Mouse (Mus musculus) spleen, adult 2 months (tissue): Measurements from ENCODE around the gene Clec4e. TPM values are rescaled to one million over a fixed set of nuclear protein-coding genes. Genes with fewer than 3 reads are reported as not detected.
A peak's percentile ranks its signal among the peaks of the same experiment; 100 is the strongest.
"Not testable (repeated sequence)": the region's sequence is repeated elsewhere in the genome, so short reads cannot be mapped to it uniquely, and the experiment has no call there.

Experiments
- DNase-seq, 2 experiments: peaks; one replicate each; pipeline versions ENCODE4 v3.0.0 to v3.0.0-alpha.2; 2012 to 2021; ENCODE audit warnings: low spot score in 2 of 2, low read depth in 1 of 2
- H3K27ac ChIP-seq: fragments of 200-500 bp; 2 replicates; pipeline ENCODE4 v1.5.1; 2012; ENCODE audit warnings: low read length, inconsistent platforms; ENCODE audit not compliant: insufficient read depth
- H3K27me3 ChIP-seq: fragments of 200-500 bp; 2 replicates; pipeline ENCODE4 v1.6.1; 2012; ENCODE audit warnings: mild to moderate bottlenecking, moderate library complexity, low read length, inconsistent platforms; ENCODE audit not compliant: control insufficient read depth, insufficient read depth
- H3K36me3 ChIP-seq: fragments of 200-500 bp; 2 replicates; pipeline ENCODE4 v1.6.1; 2012; ENCODE audit warnings: mild to moderate bottlenecking, low read length, inconsistent platforms; ENCODE audit not compliant: control insufficient read depth, insufficient read depth
- H3K4me1 ChIP-seq: fragments of 200-500 bp; 2 replicates; pipeline ENCODE4 v1.6.1; 2011; ENCODE audit warnings: inconsistent platforms; ENCODE audit not compliant: control insufficient read depth, insufficient read depth, insufficient read length
- H3K4me3 ChIP-seq: fragments of 200-500 bp; 2 replicates; pipeline ENCODE4 v1.5.1; 2011; ENCODE audit warnings: mild to moderate bottlenecking, inconsistent platforms; ENCODE audit not compliant: insufficient read depth, insufficient read length; ENCODE audit errors: extremely low read depth
- CTCF ChIP-seq: fragments of 200-500 bp; IDR thresholded peaks from 2 replicates; pipeline ENCODE4 v1.5.1; 2011; ENCODE audit warnings: mild to moderate bottlenecking, inconsistent platforms; ENCODE audit not compliant: insufficient read depth, insufficient read length, insufficient replicate concordance; ENCODE audit errors: extremely low read depth
- POLR2A ChIP-seq: fragments of 200-500 bp; IDR thresholded peaks from 2 replicates; pipeline ENCODE4 v1.6.1; 2011; ENCODE audit warnings: low read depth, low read length, inconsistent platforms
- WGBS: fragments of 180-500 bp; shearing (Covaris S2); methylation state at CpG from one replicate; pipeline ENCODE4 v1.1.7; 2018; 5-methylcytosine and 5-hydroxymethylcytosine counted together
- polyA plus RNA-seq: library from polyadenylated mRNA; depleted of rRNA; stranded (reverse); fragments of >200 nt; gene quantifications from 2 replicates; pipeline ENCODE4 v1.2.3, GENCODE M21; 2012; rRNA removed

Gene Clec4e
- polyA plus RNA-seq: 0.23 and 0.33 TPM in 2 replicates

DNA sequence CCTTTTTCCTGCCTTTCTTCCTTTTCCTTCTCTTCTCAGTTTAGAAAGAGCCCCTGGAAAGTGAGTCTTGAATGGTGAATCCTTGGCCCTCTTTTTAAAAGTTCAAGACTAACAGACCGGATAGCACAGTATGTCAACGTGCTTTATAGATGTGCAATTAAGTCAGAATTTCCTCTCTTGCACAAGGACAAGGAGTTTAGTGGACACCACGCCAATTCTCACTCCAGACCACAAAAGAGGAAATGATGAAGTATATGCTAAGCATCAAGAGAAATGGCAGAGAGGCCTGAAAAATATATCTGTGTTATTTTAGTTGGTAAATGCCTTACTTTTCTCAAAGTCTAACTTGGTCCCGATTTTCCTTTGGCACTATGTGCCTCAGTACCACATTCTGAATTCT lies at the start of gene Clec4e:
TSS of gene Clec4e (minus strand) at position 118 of the 400 bp plus-strand sequence.
- no peaks in the 10 kb centered on the region for H3K36me3 ChIP-seq
- no peak for TF ChIP-seq POLR2A
- no peak for TF ChIP-seq CTCF
- no peaks in the 10 kb centered on the region for H3K27me3 ChIP-seq
- H3K27ac ChIP-seq: no peak within 1 kb of the TSS
- WGBS: 41% methylated on average over 4 of the region's 4 CpGs
- H3K4me1 ChIP-seq: no peaks in the 10 kb centered on the region
- DNase-seq: no peak
- H3K4me3 ChIP-seq: no peak within 1 kb of the TSS

DNA sequence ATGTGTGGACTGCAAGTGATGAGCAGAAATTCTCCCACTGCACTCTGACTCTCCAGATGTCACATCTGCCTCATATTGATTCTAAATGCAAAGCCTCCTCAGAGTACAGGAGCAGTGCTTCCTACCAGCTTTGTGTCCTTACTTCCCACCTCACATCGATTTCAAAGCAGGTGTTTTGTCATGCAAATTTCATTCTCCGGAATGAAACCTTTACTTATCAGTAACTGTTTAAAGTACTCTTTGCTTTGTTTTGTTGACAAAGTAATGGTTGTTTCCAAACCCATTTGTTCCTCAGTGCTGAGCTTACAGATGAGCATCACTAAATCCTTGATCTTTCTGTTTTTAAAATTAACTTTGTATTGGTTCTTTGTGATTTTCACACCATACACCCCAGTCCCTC lies 42.8 kb upstream of the Clec4e start:
- Histone ChIP-seq H3K4me1 (no peaks in the 10 kb centered on the region), H3K4me3 (no peak overlapping the region), H3K27me3 (no peaks in the 10 kb centered on the region), H3K36me3 (no peaks in the 10 kb centered on the region), H3K27ac (no peak overlapping the region)
- 72% methylated on average over 2 of the region's 2 CpGs for WGBS
- no peak for TF ChIP-seq CTCF
- no peak for TF ChIP-seq POLR2A
- DNase-seq: no peak

DNA sequence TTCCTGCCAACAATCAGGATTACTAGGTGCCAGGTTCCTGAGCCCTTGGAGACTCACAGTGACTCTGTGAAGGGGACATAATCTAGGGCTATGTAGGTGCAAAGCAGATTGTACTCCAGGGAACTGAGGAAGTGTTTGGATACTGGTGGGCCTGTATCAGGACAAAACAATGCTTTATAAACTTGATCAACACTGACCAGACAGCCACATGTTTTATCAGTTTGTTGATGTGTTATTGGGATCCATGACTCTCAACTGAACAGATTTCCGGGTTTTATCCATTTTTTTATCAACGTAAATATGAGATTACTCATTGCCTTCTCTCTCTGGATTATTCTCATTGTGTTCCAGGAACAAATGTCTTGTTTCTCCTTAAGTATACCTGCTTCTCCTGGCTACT lies 18.4 kb upstream of the Clec4e start, which contains the start of gene Vmn2r19:
TSS of gene Vmn2r19 (plus strand) at position 301 of the 400 bp plus-strand sequence.
- Histone ChIP-seq H3K4me3 (no peak within 1 kb of the TSS), H3K4me1 (no peaks in the 10 kb centered on the region), H3K36me3 (no peaks in the 10 kb centered on the region), H3K27me3 (no peaks in the 10 kb centered on the region), H3K27ac (no peak within 1 kb of the TSS)
- TF ChIP-seq POLR2A: no peak
- TF ChIP-seq CTCF: no peak
- WGBS: 90% methylated on average over 2 of the region's 2 CpGs
- DNase-seq: no peak

DNA sequence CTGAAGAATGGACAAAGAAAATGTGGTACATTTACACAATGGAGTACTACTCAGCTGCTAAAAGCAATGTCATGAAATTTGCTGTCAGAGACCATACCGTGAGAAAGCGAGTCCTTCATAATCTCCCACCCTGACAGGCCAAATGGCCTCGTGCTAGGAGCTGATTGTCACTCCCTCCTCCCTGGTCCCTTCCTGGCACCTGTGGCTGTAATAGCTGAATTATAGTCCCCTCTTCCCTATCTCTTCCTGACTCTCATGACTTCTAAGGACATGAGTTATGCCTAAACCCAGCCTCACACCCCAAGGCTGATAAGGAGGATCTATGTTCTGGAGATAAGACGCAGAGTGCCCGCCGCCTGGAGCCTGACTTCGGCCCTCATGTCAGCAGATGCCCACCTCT lies 16.6 kb upstream of the Clec4e start:
- not testable (repeated sequence) for DNase-seq, H3K27me3 ChIP-seq, H3K36me3 ChIP-seq, H3K4me3 ChIP-seq, H3K4me1 ChIP-seq, H3K27ac ChIP-seq
- WGBS: 84% methylated on average over 7 of the region's 7 CpGs

DNA sequence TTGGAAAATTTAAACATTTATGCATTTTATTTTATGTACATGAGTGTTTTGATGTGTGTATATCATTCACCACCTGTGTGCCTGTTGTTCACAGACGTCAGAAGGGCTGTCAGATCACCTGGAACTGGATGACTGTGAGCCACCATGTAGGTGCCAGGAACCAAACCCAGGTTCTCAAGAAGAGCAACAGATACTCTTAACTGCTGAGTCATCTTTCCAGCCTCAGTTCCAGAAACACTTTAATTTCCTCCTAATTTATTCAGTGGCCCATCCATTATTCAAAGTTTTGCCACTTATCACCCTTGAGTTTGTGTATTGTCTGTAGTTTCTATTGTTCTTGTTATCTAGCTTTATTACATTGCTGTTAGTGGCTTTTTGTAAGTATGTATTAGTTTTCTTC lies 7.0 kb upstream of the Clec4e start:
- H3K27me3 ChIP-seq: no peaks in the 10 kb centered on the region
- no peaks in the 10 kb centered on the region for H3K4me1 ChIP-seq
- no peak overlapping the region for H3K27ac ChIP-seq
- H3K36me3 ChIP-seq: no peaks in the 10 kb centered on the region
- TF ChIP-seq CTCF (no peak), POLR2A (no peak)
- DNase-seq: no peak
- H3K4me3 ChIP-seq: no peak overlapping the region
- 62% methylated on average over 1 of the region's 1 CpGs for WGBS

DNA sequence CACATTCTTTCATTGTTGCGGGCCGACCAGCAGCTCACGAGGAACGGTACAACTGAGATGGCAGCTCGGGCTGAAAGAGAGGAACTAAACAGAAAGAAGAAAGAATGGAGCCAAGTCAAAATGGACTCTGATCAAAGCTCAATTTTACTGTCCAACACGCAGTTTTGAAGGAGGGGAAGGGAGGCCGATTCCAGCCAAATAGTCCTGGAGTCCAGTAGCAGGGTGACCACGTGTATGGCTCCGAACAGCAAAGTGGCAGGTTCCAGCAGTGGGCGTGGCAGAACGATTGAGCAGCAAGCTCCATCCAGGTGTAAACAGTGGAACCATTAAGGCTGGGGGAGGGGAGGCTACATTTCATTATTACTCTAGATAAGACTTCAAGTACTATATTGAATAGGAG lies 3.8 kb upstream of the Clec4e start:
- H3K27ac ChIP-seq, H3K4me1 ChIP-seq, H3K4me3 ChIP-seq, DNase-seq, H3K36me3 ChIP-seq, H3K27me3 ChIP-seq: not testable (repeated sequence)
- 92% methylated on average over 11 of the region's 11 CpGs for WGBS

DNA sequence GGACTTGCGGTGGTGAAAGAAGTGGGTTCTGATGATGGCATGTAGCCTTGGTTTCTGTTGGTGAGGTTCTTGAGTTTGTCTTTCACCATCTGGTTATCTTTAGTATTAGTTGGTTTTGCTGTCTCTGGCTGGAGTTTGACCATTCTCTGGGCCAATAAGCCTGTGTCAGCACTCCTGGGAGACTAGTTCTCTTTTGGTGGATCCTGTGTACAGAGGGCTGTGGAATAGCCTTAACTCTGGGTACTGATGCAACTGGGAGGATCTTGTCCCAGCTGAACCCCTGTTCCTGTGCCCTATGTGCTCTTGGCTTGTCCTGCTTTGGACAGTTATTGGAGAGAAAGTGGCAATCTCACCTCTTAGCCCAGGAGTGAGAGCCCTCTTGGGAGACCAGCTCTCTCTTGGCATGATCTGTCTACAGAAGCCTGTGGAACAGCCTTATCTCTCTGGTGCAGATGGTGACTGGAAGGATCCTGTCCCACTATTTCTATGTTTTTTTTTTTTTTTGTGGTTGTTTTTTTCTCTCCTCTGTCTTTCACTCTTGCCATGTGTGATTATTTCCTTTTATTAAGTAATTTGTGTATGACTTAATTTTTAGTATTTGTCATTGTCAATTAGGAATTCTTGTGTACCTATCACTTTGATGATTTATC lies 3.2 kb upstream of the Clec4e start:
- Histone ChIP-seq H3K36me3 (no peaks in the 10 kb centered on the region), H3K27ac (0 out of 2 replicates have a peak overlapping the region, but pooled peaks have one; percentile 29), H3K4me1 (no peaks in the 10 kb centered on the region), H3K4me3 (no peak overlapping the region), H3K27me3 (no peaks in the 10 kb centered on the region)
- 96% methylated on average over 1 of the region's 1 CpGs for WGBS
- no peak for TF ChIP-seq POLR2A
- no peak for TF ChIP-seq CTCF
- no peak for DNase-seq
